Mouse (Mus musculus) embryonic facial prominence, embryonic 14.5 days (tissue): ENCODE results near the gene Islr2. TPM values are rescaled to one million over a fixed set of nuclear protein-coding genes. Genes with fewer than 3 reads are reported as not detected.

Experiments
- ATAC-seq: fragments of 200-750 bp; cut with Nextera tagmentation; 2 replicates; pipeline ENCODE4 v1.8.0; 2017; ENCODE audit warnings: low read depth, moderate number of reproducible peaks, moderate TSS enrichment
- DNase-seq: peaks from one replicate; pipeline ENCODE4 v3.0.0-alpha.2; 2015; ENCODE audit warnings: low spot score
- H3K27ac ChIP-seq: fragments of 300-500 bp; sonication (generic); replicated peaks from 2 replicates; pipeline ENCODE4 v1.5.1; 2014; ENCODE audit warnings: low read depth, mild to moderate bottlenecking, low read length, moderate library complexity
- H3K27me3 ChIP-seq: fragments of 300-500 bp; sonication (generic); replicated peaks from 2 replicates; pipeline ENCODE4 v1.6.1; 2014; ENCODE audit warnings: low read length; ENCODE audit not compliant: control insufficient read depth, insufficient read depth
- H3K36me3 ChIP-seq: fragments of 300-500 bp; sonication (generic); 2 replicates; pipeline ENCODE4 v1.6.1; 2014; ENCODE audit warnings: low read length, mixed read lengths; ENCODE audit not compliant: control insufficient read depth, insufficient read depth
- H3K4me1 ChIP-seq: fragments of 300-500 bp; sonication (generic); 2 replicates; pipeline ENCODE4 v1.6.1; 2014; ENCODE audit warnings: antibody characterized with exemption, low read length; ENCODE audit not compliant: control insufficient read depth, insufficient read depth
- H3K4me2 ChIP-seq: fragments of 300-500 bp; sonication (generic); 2 replicates; pipeline ENCODE4 v1.6.1; 2014; ENCODE audit warnings: low read depth, mild to moderate bottlenecking, low read length, moderate library complexity, mixed read lengths
- H3K4me3 ChIP-seq: fragments of 300-500 bp; sonication (generic); 2 replicates; pipeline ENCODE4 v1.5.1; 2014; ENCODE audit warnings: low read depth, mild to moderate bottlenecking, low read length
- H3K9ac ChIP-seq: fragments of 300-500 bp; sonication (generic); 2 replicates; pipeline ENCODE4 v1.6.1; 2014; ENCODE audit warnings: low read depth, mild to moderate bottlenecking, low read length, moderate library complexity, mixed read lengths
- H3K9me3 ChIP-seq: fragments of 300-500 bp; sonication (generic); 2 replicates; pipeline ENCODE4 v1.6.1; 2016; ENCODE audit warnings: low read length; ENCODE audit not compliant: control insufficient read depth
- WGBS: fragments of 180-500 bp; shearing (Covaris S2); extraction: QIAGEN DNeasy Blood & Tissue Kit; methylation state at CpG from one replicate; pipeline ENCODE4 v1.1.7; 2014; 5-methylcytosine and 5-hydroxymethylcytosine counted together
- polyA plus RNA-seq: library from polyadenylated mRNA; unstranded; fragments of >200 nt; fragmentation: Nextera tagmentation; extraction: Ambion mirVana; gene quantifications from 2 replicates; pipeline ENCODE4 v1.2.1, GENCODE M21; 2014

Gene Islr2
- polyA plus RNA-seq, 1 experiment from 2014 or later = 2.5 TPM

DNA sequence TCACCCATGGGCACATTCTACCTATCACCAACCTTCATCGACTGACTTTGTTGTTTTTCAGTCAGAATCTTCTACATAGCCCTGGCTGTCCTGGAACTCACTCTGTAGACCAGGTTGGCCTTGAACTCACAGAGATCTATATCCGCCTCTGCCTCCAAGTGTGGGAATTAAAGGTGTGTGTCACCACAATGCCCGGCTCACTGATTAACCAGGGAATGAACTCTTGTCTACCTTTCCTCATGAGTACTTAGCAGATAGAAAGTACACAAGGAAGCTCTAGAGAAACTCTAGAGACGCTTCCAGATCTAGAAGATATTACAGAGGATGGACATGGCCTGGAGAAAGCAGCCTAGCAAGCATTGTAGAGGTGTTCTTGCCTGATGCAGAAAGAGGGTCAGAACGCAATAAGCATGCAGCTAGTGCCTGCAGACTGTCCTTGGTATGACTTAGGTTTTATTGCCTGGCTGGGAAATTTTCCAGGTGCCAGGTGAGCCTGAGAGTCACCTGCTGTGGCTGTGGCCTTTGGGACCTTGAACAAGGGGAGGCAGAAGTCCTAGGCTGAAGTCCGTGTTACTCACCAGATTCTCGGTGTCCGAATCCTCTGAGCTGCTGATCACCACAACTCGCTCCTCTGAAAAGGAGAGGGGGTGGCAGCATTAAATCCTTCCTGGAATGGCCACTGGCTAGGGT, 24.8 kb upstream of the Islr2 start:
- 95% methylated on average over 9 of the region's 9 CpGs for WGBS
- H3K4me3 ChIP-seq = no peak overlapping the region
- H3K9me3 ChIP-seq = no peaks in the 10 kb centered on the region
- no peak overlapping the region for H3K9ac ChIP-seq
- H3K4me1 ChIP-seq = peaks cover 3% of the 10 kb centered on the region; the same call in 1 of the 2 replicates
- no peak for DNase-seq
- H3K4me2 ChIP-seq = no peak overlapping the region
- no peaks in the 10 kb centered on the region for H3K27me3 ChIP-seq
- ATAC-seq = no peak
- H3K27ac ChIP-seq = no peak overlapping the region
- H3K36me3 ChIP-seq = peaks cover 67% of the 10 kb centered on the region

DNA sequence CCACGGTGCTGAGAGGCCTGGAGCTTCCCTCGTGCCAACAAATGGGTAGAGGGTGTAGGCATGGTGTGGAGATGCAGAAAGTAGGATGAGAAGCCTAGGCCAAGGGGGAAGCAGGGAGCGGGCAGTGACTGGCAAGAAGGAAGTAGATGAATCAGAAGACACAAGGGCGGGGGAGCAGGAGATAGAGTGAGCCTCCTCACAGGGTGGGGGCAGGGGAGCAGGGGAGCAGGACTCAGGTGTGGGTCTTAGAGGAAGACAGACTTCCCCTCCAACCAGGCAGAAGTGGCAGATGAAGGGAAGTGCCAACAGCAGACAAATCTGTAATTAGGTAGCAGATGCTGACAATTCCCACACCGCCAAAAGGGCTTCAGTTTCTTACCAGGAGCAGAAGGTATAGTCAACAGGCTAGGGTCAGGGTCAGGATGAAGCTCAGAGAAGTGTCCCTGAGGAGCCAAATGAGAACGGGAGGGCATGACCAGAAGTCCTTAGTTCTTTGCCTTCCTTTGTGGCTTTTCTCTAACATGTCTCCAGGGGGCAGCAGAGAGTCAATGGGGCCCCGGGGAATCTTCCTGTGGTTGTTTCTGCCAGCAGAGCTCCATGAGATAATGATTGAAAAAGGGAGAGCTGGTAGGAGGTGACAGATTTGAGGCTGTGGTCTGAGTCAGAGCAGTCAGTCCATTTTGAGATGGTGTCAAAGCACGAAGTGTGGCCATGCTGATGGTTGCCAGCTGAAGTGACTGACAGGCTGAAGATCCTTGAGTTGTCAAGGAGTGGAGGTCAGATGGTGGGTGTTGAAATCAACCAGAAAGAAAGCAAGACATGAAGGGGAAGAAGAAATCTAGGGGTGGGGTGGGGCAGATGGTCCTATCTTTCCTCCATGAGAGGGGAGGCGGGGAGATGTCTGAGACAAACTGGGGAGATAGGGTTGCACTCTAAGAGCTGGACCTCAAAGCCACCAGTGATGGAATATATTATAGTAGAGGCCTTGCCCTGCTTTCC, 22.1 kb upstream of the Islr2 start:
- H3K9ac ChIP-seq = no peak overlapping the region
- H3K9me3 ChIP-seq = no peaks in the 10 kb centered on the region
- H3K27ac ChIP-seq = no peak overlapping the region
- peaks cover 70% of the 10 kb centered on the region for H3K36me3 ChIP-seq
- no peaks in the 10 kb centered on the region for H3K4me1 ChIP-seq
- H3K4me2 ChIP-seq = no peak overlapping the region
- WGBS = 64% methylated on average over 9 of the region's 9 CpGs
- DNase-seq (no peak), ATAC-seq (no peak; the same call in 1 of the 2 replicates)
- no peak overlapping the region for H3K4me3 ChIP-seq
- H3K27me3 ChIP-seq = no peaks in the 10 kb centered on the region

DNA sequence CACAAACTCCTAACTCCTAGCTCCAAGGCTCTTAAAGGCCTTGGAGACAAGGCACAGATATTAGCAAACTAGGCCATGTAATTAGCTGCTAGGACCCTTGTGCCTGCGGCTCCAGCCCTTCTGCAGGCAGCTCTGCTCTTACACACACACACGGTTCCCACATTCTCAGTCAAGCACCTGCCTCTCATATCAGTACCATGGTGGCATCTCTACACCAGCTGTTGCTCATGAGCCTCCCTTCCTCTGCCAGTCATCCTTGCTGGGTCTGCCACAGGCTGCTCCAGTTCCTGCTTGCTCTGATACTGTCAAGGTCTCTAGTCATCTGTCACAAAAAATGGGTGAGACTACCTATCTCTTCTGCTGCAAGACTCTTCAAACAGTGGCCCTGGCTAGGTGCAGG, 20.2 kb upstream of the Islr2 start:
- no peak for ATAC-seq
- peaks cover 62% of the 10 kb centered on the region for H3K36me3 ChIP-seq

DNA sequence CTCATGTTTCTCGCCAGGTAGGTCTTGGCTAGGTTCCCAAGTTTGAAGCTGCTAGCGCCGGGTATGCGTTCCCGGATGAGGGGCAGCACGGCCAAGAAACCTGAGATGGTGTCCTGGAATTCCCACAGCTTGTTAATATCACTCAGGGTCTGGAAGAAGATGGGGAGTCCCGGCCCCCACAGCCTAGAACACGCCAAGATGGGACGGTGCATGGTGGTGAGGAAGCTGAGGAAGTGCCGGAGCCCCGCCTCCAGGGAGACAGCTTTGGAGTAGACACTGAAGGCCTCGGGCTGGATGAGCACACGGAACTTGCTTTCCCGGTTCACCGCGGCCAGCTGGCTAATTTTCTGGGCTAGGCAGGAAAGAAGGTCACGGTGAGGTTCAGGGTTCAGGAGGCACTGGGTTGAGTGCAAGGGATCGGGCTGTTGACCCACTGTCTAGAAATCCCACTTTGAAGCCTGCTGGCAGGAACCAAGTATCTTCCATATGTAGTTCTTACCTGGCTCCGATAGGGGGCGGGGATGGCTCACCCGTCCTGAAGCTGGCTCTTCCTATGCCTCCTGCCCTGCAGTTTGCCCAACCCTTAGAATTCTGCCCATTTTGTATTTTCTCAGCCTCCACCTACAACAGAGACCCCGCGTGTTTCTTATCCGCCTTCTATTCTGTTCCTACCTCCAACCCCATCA, 16.2 kb upstream of the Islr2 start:
- DNase-seq (peak; percentile 47), ATAC-seq (peak; percentile 34; the same call in 1 of the 2 replicates)
- WGBS = 55% methylated on average over 24 of the region's 24 CpGs
- no peaks in the 10 kb centered on the region for H3K9me3 ChIP-seq
- no peak overlapping the region for H3K9ac ChIP-seq
- H3K4me3 ChIP-seq = no peak overlapping the region
- peaks cover 30% of the 10 kb centered on the region for H3K36me3 ChIP-seq
- no peak overlapping the region for H3K4me2 ChIP-seq
- H3K27me3 ChIP-seq = no peaks in the 10 kb centered on the region
- H3K4me1 ChIP-seq = no peaks in the 10 kb centered on the region
- H3K27ac ChIP-seq = no peak overlapping the region

More for the DNA sequence above, 20.2 kb upstream of the Islr2 start:
- H3K4me3 ChIP-seq = no peak overlapping the region
- no peak overlapping the region for H3K4me2 ChIP-seq
- no peak overlapping the region for H3K27ac ChIP-seq
- no peak overlapping the region for H3K9ac ChIP-seq
- DNase-seq = no peak
- no peaks in the 10 kb centered on the region for H3K9me3 ChIP-seq
- H3K27me3 ChIP-seq = no peaks in the 10 kb centered on the region
- H3K4me1 ChIP-seq = no peaks in the 10 kb centered on the region
- 87% methylated on average over 2 of the region's 2 CpGs for WGBS

DNA sequence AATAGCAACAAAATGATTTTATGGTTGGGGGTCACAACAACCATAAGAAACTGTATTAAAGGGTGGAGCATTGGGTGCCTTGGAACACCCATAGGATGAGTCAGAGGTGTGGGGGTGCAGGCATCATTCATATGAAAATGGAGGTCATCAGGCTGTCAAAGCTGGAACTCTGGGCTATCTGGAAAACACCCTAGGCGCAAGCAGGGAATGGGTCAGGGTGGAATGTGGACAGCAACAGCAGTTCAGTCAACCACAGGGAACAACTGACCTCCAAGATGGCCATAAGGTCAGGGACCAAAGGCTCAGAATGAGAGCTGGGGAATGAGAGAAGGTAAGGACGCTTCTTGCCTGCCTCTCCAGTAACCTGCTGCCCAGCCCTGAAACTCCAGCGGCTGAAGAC, 14.4 kb upstream of the Islr2 start:
- Histone ChIP-seq H3K9me3 (no peaks in the 10 kb centered on the region), H3K4me3 (no peak overlapping the region), H3K4me1 (peaks cover 16% of the 10 kb centered on the region), H3K9ac (no peak overlapping the region), H3K27ac (no peak overlapping the region), H3K4me2 (no peak overlapping the region), H3K27me3 (no peaks in the 10 kb centered on the region), H3K36me3 (peaks cover 24% of the 10 kb centered on the region)
- DNase-seq (no peak), ATAC-seq (no peak)
- WGBS = 90% methylated on average over 3 of the region's 3 CpGs

DNA sequence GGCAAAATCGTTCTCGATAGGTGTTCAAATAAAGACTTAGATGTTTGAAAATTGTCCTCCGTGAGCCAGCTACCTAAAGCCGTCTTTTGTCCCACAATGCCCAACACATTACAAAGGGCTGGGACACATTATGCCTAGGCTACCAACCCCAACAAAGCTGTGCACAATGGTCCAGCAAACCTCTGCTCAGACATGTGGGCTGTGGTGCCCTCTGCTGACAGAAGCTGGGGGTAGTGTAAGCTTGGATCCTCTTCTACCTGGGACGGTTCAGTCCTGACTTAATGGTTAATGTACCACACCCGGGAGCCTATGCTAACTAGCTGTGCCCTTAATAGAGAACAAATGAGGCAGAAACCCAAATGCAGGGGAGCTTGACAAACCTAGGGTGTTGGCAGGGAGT, 12.3 kb upstream of the Islr2 start:
- Histone ChIP-seq H3K4me1 (peaks cover 17% of the 10 kb centered on the region), H3K36me3 (peaks cover 9% of the 10 kb centered on the region), H3K27ac (no peak overlapping the region), H3K4me3 (no peak overlapping the region), H3K9ac (no peak overlapping the region), H3K9me3 (no peaks in the 10 kb centered on the region), H3K4me2 (no peak overlapping the region), H3K27me3 (no peaks in the 10 kb centered on the region)
- no peak for ATAC-seq
- no peak for DNase-seq
- WGBS = 43% methylated on average over 6 of the region's 6 CpGs

DNA sequence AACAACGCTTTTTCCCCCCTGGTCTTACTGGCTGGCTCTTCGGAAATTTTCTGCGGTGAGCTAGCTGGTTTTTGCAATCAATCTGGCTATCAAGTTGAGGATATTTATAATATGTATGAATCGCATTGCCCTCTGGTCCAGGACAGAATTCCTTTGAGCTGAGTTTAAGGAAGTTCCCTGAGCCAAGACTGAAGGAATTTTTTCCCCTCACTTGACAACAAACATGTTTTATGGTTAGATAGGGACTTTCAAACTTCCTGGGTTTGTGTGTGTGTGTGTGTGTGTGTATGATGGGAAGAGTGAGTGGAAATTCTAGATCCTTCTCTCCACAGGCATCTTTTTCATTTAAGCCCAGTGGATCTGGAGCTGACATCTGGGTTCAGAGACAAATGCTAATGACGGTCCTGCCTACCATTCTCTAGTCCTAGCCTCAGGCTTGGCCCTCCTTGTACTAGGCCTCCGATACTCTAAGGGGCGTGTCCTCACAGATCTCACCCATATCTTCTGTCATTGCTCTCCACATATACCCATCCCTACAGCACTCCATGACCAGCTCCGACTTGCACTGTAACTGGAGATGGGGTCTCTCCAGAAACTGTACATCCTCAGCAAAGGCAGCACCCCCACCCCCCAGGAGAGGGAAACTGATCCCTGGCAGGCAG, 10.5 kb upstream of the Islr2 start:
- no peaks in the 10 kb centered on the region for H3K36me3 ChIP-seq

DNA sequence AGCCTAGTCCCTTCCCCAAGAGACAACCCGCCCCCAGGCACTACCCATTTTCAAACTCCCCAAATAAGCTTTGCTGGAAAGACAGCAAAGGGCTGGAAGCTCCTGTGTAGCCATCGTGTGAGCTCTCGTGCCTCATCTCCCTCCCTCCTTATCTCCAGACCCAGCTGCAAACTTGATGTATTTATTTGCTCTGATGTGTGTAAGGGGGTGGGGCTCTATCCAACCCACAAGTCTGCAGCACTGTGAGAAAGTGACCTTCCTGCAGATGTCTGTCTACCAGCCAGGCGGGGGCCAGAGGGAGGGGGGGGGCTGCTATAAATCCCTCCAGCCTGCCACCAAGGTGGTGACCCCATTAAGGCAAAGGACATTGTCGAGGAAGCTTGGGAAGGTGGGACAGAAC, 9.7 kb upstream of the Islr2 start:
- Histone ChIP-seq H3K27ac (no peak overlapping the region), H3K9ac (no peak overlapping the region), H3K4me2 (no peak overlapping the region), H3K4me3 (no peak overlapping the region), H3K9me3 (no peaks in the 10 kb centered on the region), H3K27me3 (no peaks in the 10 kb centered on the region), H3K36me3 (no peaks in the 10 kb centered on the region), H3K4me1 (peaks cover 17% of the 10 kb centered on the region)
- ATAC-seq (no peak), DNase-seq (no peak)
- 23% methylated on average over 5 of the region's 5 CpGs for WGBS

More for the DNA sequence above, 10.5 kb upstream of the Islr2 start:
- Histone ChIP-seq H3K4me3 (no peak overlapping the region), H3K27me3 (no peaks in the 10 kb centered on the region), H3K9me3 (no peaks in the 10 kb centered on the region), H3K4me1 (peaks cover 17% of the 10 kb centered on the region), H3K27ac (peak overlapping the region; percentile 58), H3K4me2 (no peak overlapping the region), H3K9ac (no peak overlapping the region)
- ATAC-seq = peak; percentile 21; the same call in 1 of the 2 replicates
- WGBS = 37% methylated on average over 8 of the region's 8 CpGs
- peak; percentile 75 for DNase-seq
